In the genomic region with DNA sequence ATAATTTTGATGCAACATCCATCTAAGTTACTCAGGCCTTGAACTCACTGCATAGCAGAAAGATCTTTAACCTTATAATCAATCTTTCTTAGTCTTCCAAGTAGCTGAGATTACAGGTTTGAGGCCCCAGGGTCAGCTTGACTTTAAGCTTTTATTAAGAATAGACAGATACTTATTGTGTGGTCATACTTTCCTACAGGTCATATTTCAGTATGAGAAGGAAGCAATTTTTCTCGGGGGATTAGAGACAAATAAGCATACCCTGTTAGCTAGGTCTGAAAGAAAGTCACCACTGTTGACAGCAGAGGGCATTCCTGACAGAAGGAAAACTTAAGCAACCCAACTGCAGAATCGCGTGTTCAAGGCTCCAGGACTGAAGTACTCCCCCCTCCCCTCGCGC, we compare ENCODE assay signal across 27 mouse cellular contexts. TPM values are rescaled to one million over a fixed set of nuclear protein-coding genes. Genes with fewer than 3 reads are reported as not detected.
"Had no signal": no experiment of that assay in that cellular context is flagged by ENCODE, and none has a peak within 500 bp of the region (broad histone marks: within the 10 kb centered on the region; RNA-seq: fewer than 3 reads in every experiment).

No protein-coding gene starts in this region.

- DNase-seq: gastrocnemius, postnatal 10 days; gastrocnemius, postnatal 36 days; heart, adult 11 months; heart, adult 2 months; heart, postnatal 14 days; heart, postnatal 4 days; kidney, adult 18-20 months; kidney, adult 8-10 months; kidney, postnatal 10 days; kidney, postnatal 25 days; kidney, postnatal 4 days; left cerebral cortex, postnatal 4 days had no signal

- H3K36me3 ChIP-seq: heart, embryonic 13.5 days; heart, embryonic 15.5 days; hindbrain, embryonic 10.5 days; hindbrain, embryonic 12.5 days; limb, embryonic 13.5 days; limb, embryonic 15.5 days; liver, embryonic 12.5 days had no signal

- H3K27ac ChIP-seq: heart, adult 2 months; heart, embryonic 13.5 days; heart, embryonic 15.5 days; hindbrain, embryonic 10.5 days; hindbrain, embryonic 12.5 days; hindbrain, embryonic 14.5 days; layer of hippocampus, adult 2 months; limb, embryonic 13.5 days; limb, embryonic 15.5 days; liver, embryonic 12.5 days; liver, embryonic 14.5 days had no signal

- H3K9ac ChIP-seq: heart, embryonic 13.5 days; heart, embryonic 15.5 days; hindbrain, embryonic 12.5 days; hindbrain, embryonic 14.5 days; limb, embryonic 13.5 days; limb, embryonic 15.5 days; liver, embryonic 12.5 days; liver, embryonic 14.5 days had no signal

- H3K4me2 ChIP-seq: heart, embryonic 11.5 days; heart, embryonic 13.5 days; heart, embryonic 15.5 days; hindbrain, embryonic 12.5 days; hindbrain, embryonic 14.5 days; limb, embryonic 13.5 days; limb, embryonic 15.5 days; liver, embryonic 12.5 days had no signal

- H3K27me3 ChIP-seq: heart, embryonic 13.5 days; heart, embryonic 15.5 days; hindbrain, embryonic 12.5 days; limb, embryonic 13.5 days; limb, embryonic 15.5 days; liver, embryonic 12.5 days had no signal

- H3K4me3 ChIP-seq: heart, adult 2 months; heart, embryonic 13.5 days; heart, embryonic 15.5 days; hindbrain, embryonic 10.5 days; hindbrain, embryonic 12.5 days; layer of hippocampus, adult 2 months; limb, embryonic 13.5 days; limb, embryonic 15.5 days; liver, embryonic 12.5 days had no signal

- H3K9me3 ChIP-seq: heart, embryonic 13.5 days; heart, embryonic 15.5 days; hindbrain, embryonic 10.5 days; hindbrain, embryonic 12.5 days; limb, embryonic 13.5 days; limb, embryonic 15.5 days; liver, embryonic 12.5 days had no signal

RNA-seq across cellular contexts. Expression of gene Gm20503, which starts 5.0 kb away (rescaled TPM):
- total RNA-seq: gastrocnemius, adult 18-20 months; liver, adult 2 months had no signal
- polyA plus RNA-seq: gonadal fat pad, adult 2 months; heart, adult 2 months; inflammation-experienced regulatory T-cells, adult 6 months; liver, adult 2 months had no signal
